Mouse (Mus musculus) adrenal gland, adult (tissue): ENCODE results near the gene Kdm6a.

Source experiments
- DNase-seq, 2 experiments: peaks; one replicate each; pipeline ENCODE4 v3.0.0; 2022 to 2023; ENCODE audit warnings: low spot score in 1 of 2; ENCODE audit not compliant: inconsistent age in 2 of 2

The Kdm6a gene

GRCm38 (mm10) chrX:18162192-18162857, at the start of gene Kdm6a:
Kdm6a (plus strand) TSS chrX:18162575.
- peak; percentile 98 to 100 for DNase-seq

GRCm38 (mm10) chrX:18145557-18145956, 16.8 kb upstream of the Kdm6a start, which contains the start of gene Dusp21:
Dusp21 (plus strand) TSS chrX:18145857.
- DNase-seq = no peak

- DNase-seq = peak in 1 of 2 experiments; percentile 61
Observed at GRCm38 (mm10) chrX:18160734-18161442, 1.5 kb upstream of the Kdm6a start.

GRCm38 (mm10) chrX:18161796-18162191, 581 bp upstream of the Kdm6a start:
- no peak for DNase-seq

GRCm38 (mm10) chrX:18162861-18163731, 721 bp downstream of the Kdm6a start:
- peak; percentile 64 to 92 for DNase-seq

- DNase-seq = peak; percentile 25 to 85
Observed at GRCm38 (mm10) chrX:18163917-18164624, 1.7 kb downstream of the Kdm6a start.

GRCm38 (mm10) chrX:18165121-18165520, 2.7 kb downstream of the Kdm6a start:
- DNase-seq = no peak

GRCm38 (mm10) chrX:18166961-18167360, 4.6 kb downstream of the Kdm6a start:
- DNase-seq = peak in 1 of 2 experiments; percentile 58

GRCm38 (mm10) chrX:18168940-18169339, 6.6 kb downstream of the Kdm6a start:
- no peak for DNase-seq

- peak in 1 of 2 experiments; percentile 57 for DNase-seq
Observed at GRCm38 (mm10) chrX:18174831-18175230, 12.5 kb downstream of the Kdm6a start.

- DNase-seq = no peak
Observed at GRCm38 (mm10) chrX:18177803-18178202, 15.4 kb downstream of the Kdm6a start.

- no peak for DNase-seq
Observed at GRCm38 (mm10) chrX:18179492-18179891, 17.1 kb downstream of the Kdm6a start.

GRCm38 (mm10) chrX:18187203-18187602, 24.8 kb downstream of the Kdm6a start:
- DNase-seq = no peak

GRCm38 (mm10) chrX:18188293-18188692, 25.9 kb downstream of the Kdm6a start:
- no peak for DNase-seq

GRCm38 (mm10) chrX:18239572-18239971, 77.2 kb downstream of the Kdm6a start:
- no peak for DNase-seq

- peak in 1 of 2 experiments; percentile 68 for DNase-seq
Observed at GRCm38 (mm10) chrX:18250621-18251020, 88.2 kb downstream of the Kdm6a start.

- peak; percentile 24 to 88 for DNase-seq
Observed at GRCm38 (mm10) chrX:18254767-18255166, 92.4 kb downstream of the Kdm6a start.

GRCm38 (mm10) chrX:18258238-18258809, 95.9 kb downstream of the Kdm6a start:
- DNase-seq = no peak

- DNase-seq = peak in 1 of 2 experiments; percentile 19
Observed at GRCm38 (mm10) chrX:18278561-18278960, 116.2 kb downstream of the Kdm6a start.

- DNase-seq = peak in 1 of 2 experiments; percentile 2
Observed at GRCm38 (mm10) chrX:18280134-18280533, 117.8 kb downstream of the Kdm6a start.
